Mouse (Mus musculus) left cerebral cortex, adult 2 months (tissue): Measurements from ENCODE around the gene Kif1b. TPM values are rescaled to one million over a fixed set of nuclear protein-coding genes. Genes with fewer than 3 reads are reported as not detected.
A peak's percentile ranks its signal among the peaks of the same experiment; 100 is the strongest.

Source experiments
- DNase-seq, 2 experiments: peaks; one replicate each; pipeline ENCODE4 v3.0.0; 2021 to 2022; ENCODE audit warnings: low spot score in 2 of 2, mixed read lengths in 1 of 2; ENCODE audit errors: extremely low spot score in 1 of 2
- H3K27ac ChIP-seq: fragments of 200-600 bp; 2 replicates; pipeline ENCODE4 v1.8.1; 2022
- H3K4me3 ChIP-seq: fragments of 200-600 bp; 2 replicates; pipeline ENCODE4 v1.8.1; 2022
- CTCF ChIP-seq: fragments of 200-600 bp; IDR thresholded peaks from 2 replicates; pipeline ENCODE4 v1.8.1; 2022; ENCODE audit warnings: antibody characterized with exemption, mild to moderate bottlenecking, moderate library complexity
- intact Hi-C: fragments of 180-260 bp; cut with DNase I; formaldehyde crosslinking; loops from one replicate; pipeline ENCODE4 v1.15.1; 2025
- long read RNA-seq, 2 experiments: library from polyadenylated mRNA; stranded (forward); transcript quantifications; one replicate each; pipeline ENCODE4 v2.0.0; 2021; ENCODE audit warnings: borderline mapping rate in 2 of 2
- total RNA-seq, 2 experiments: library from RNA; stranded (reverse); gene quantifications; 2 replicates each; pipeline ENCODE4 v1.2.3; 2021

Kif1b gene
- 100 to 1,000 TPM; 444 to 487 TPM for total RNA-seq
- long read RNA-seq, experiment 1, full-length matches to known transcripts: 17 of 328 reads
- long read RNA-seq, experiment 1, partial matches to known transcripts: 73 of 328 reads
- long read RNA-seq, experiment 1, other reads (novel, unspliced or antisense): 238 of 328 reads
- long read RNA-seq, experiment 2, full-length matches to known transcripts: 12 of 275 reads
- long read RNA-seq, experiment 2, partial matches to known transcripts: 106 of 275 reads
- long read RNA-seq, experiment 2, other reads (novel, unspliced or antisense): 157 of 275 reads

GRCm38 (mm10) chr4:149307596-149308490 lies at the start of gene Kif1b:
Gene Kif1b, minus strand, starts transcription at chr4:149307693.
- intact Hi-C loops: loop anchor here (2.0 to 5.0 kb wide), 4 partner anchors 43 to 171 kb away; partner anchors contain the start of genes Cenps, Pgd and Ube4b

GRCm38 (mm10) chr4:149354671-149355070 lies 47.2 kb upstream of the Kif1b start:
- TF ChIP-seq CTCF: no peak
- intact Hi-C loops: loop anchor here (5.0 kb wide), 1 partner anchor 133 kb away; the partner anchor contains the start of genes Lzic and Nmnat1

More at GRCm38 (mm10) chr4:149307596-149308490, at the start of gene Kif1b:
- TF ChIP-seq CTCF: peak; percentile 99
- peak within 1 kb of the TSS; percentile 94 for H3K27ac ChIP-seq
- DNase-seq: peak; percentile 99 to 100
- peak within 1 kb of the TSS; percentile 72 for H3K4me3 ChIP-seq

GRCm38 (mm10) chr4:149351596-149352150 lies 44.2 kb upstream of the Kif1b start:
- no peak for TF ChIP-seq CTCF
- DNase-seq: no peak
- intact Hi-C loops: loop anchor here (5.0 kb wide), 1 partner anchor 136 kb away; the partner anchor contains the start of genes Lzic and Nmnat1
- Histone ChIP-seq H3K4me3 (no peak overlapping the region), H3K27ac (no peak overlapping the region)

More at GRCm38 (mm10) chr4:149354671-149355070, 47.2 kb upstream of the Kif1b start:
- no peak for DNase-seq
- Histone ChIP-seq H3K27ac (no peak overlapping the region), H3K4me3 (no peak overlapping the region)

GRCm38 (mm10) chr4:149348963-149349362 lies 41.5 kb upstream of the Kif1b start:
- no peak for DNase-seq
- intact Hi-C loops: loop anchor here (2.0 kb wide), 1 partner anchor 194 kb away; no protein-coding TSS in a partner anchor
- peak; percentile 41 for TF ChIP-seq CTCF
- Histone ChIP-seq H3K27ac (no peak overlapping the region), H3K4me3 (no peak overlapping the region)

GRCm38 (mm10) chr4:149345873-149346272 lies 38.4 kb upstream of the Kif1b start:
- no peak overlapping the region for H3K4me3 ChIP-seq
- H3K27ac ChIP-seq: no peak overlapping the region
- no peak for TF ChIP-seq CTCF
- no peak for DNase-seq
- intact Hi-C loops: no loop called here

- TF ChIP-seq CTCF: no peak
- H3K27ac ChIP-seq: no peak overlapping the region
- no peak for DNase-seq
- no peak overlapping the region for H3K4me3 ChIP-seq
- intact Hi-C loops: no loop called here
Measured at GRCm38 (mm10) chr4:149344311-149344710, 36.8 kb upstream of the Kif1b start.

- Histone ChIP-seq H3K27ac (no peak overlapping the region; the same call in 1 of the 2 replicates), H3K4me3 (no peak overlapping the region)
- no peak for DNase-seq
- no peak for TF ChIP-seq CTCF
- intact Hi-C loops: no loop called here
Measured at GRCm38 (mm10) chr4:149340680-149341079, 33.2 kb upstream of the Kif1b start.

- peak overlapping the region; percentile 63 for H3K27ac ChIP-seq
Measured at GRCm38 (mm10) chr4:149339426-149340214, 32.1 kb upstream of the Kif1b start.

GRCm38 (mm10) chr4:149338137-149338536 lies 30.6 kb upstream of the Kif1b start:
- TF ChIP-seq CTCF: no peak
- intact Hi-C loops: no loop called here
- DNase-seq: peak in 1 of 2 experiments; percentile 27
- Histone ChIP-seq H3K27ac (peak overlapping the region; percentile 28; the same call in 1 of the 2 replicates), H3K4me3 (no peak overlapping the region)

More at GRCm38 (mm10) chr4:149339426-149340214, 32.1 kb upstream of the Kif1b start:
- no peak for DNase-seq
- H3K4me3 ChIP-seq: no peak overlapping the region
- intact Hi-C loops: no loop called here
- no peak for TF ChIP-seq CTCF

- Histone ChIP-seq H3K27ac (peak overlapping the region; percentile 66), H3K4me3 (no peak overlapping the region)
- DNase-seq: no peak
- TF ChIP-seq CTCF: no peak
- intact Hi-C loops: no loop called here
Measured at GRCm38 (mm10) chr4:149337353-149337752, 29.9 kb upstream of the Kif1b start.

- TF ChIP-seq CTCF: no peak
- Histone ChIP-seq H3K4me3 (no peak overlapping the region), H3K27ac (peak overlapping the region; percentile 50; the same call in 1 of the 2 replicates)
- no peak for DNase-seq
- intact Hi-C loops: no loop called here
Measured at GRCm38 (mm10) chr4:149336302-149336701, 28.8 kb upstream of the Kif1b start.
